Mouse (Mus musculus) NIH3T3 (cell line): ENCODE measurements around the gene Wdr78.

Source experiments
- DNase-seq: peaks from one replicate; pipeline ENCODE4 v3.0.0-alpha.2; 2012; ENCODE audit warnings: low read depth

The Wdr78 gene

GRCm38 (mm10) chr4:103114184-103115111 is at the start of gene Wdr78, which contains the start of gene Mier1:
Gene Wdr78, minus strand, starts transcription at chr4:103114555.
Gene Mier1, plus strand, starts transcription at chr4:103114390.
- DNase-seq = peak; percentile 99

- no peak for DNase-seq
Measured at GRCm38 (mm10) chr4:103158781-103159180, 44.4 kb upstream of the Wdr78 start.

GRCm38 (mm10) chr4:103151946-103152345 is 37.6 kb upstream of the Wdr78 start:
- DNase-seq = no peak

GRCm38 (mm10) chr4:103146339-103146738 is 32.0 kb upstream of the Wdr78 start:
- peak; percentile 90 for DNase-seq

GRCm38 (mm10) chr4:103136946-103137345 is 22.6 kb upstream of the Wdr78 start:
- no peak for DNase-seq

DNA sequence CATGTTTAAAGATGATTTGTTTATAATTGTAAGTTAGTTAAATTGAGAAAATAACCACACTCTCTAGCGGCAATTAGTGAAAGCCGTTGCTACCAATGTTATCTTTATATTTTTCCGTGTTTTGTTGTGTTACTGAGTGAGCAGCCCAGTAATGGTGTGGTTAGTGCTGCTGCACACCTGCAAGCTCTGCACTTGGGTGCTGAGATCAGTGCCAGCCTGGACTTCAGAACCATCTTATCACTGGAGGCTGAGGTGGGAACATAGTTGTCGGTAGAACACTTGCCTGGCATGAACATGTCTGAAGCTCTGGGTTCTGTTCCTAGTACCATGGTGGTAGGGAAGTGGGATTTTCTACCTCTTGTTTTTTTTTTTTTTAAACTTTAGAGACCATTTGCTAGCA is 12.2 kb upstream of the Wdr78 start:
- DNase-seq = no peak

DNA sequence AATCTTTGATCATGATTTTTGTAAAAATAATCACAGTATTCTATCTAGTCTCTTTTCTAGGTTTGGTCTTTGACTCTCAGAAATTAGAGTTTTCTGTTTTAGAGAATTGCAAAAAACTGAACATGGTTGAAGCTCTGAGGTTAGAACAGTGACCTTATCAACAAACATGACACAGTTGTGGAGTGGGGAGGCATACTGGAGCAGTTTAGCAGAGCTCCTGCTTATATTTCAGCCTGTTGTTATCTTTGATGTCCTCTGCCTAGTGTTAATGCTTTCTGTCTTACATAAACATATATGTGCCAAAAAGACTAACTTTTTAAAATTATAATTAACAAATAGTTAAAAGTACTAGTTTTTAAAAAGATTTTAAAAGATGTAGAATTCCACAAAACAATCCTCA is 9.3 kb upstream of the Wdr78 start:
- DNase-seq = no peak

DNA sequence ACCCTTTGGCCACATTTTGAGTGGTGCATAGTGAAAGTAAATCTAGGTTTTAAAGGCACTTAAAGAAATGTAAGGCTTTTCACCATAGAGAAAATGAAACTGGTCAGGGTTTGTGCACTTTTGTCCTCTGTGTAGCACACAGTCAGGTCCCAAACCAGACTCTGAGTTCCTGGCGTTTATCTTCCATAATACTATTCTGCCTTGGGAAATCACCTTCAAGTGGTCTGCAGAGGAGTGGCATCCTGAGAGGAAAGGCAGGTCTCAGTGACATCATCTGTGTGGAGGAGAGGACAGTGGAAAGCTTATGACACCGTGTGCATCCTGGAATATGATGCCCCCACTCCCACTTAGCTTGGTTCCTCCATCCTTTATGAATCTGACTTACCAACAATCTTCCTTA is 8.7 kb upstream of the Wdr78 start:
- no peak for DNase-seq

- no peak for DNase-seq
Measured at GRCm38 (mm10) chr4:103120874-103121389, 6.6 kb upstream of the Wdr78 start.

DNA sequence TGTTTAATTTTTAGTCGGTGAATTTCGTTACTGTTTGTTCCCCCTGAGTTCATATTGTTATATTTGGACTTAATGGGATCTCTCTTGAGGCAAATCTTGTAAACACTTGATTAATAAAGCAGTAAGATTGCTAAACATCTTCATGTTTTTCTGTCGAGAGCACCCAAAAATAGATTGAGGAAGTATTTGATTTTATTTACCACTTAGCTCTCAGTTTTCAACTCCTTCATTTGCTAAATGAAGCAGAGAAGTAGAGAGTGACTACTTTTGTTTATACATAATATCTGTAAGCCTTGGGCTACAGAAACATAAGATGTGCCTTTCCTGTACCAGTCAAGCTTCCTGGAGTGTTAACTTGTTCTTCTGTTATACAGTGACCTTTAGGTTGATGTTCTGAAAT is 6.0 kb upstream of the Wdr78 start:
- no peak for DNase-seq

DNA sequence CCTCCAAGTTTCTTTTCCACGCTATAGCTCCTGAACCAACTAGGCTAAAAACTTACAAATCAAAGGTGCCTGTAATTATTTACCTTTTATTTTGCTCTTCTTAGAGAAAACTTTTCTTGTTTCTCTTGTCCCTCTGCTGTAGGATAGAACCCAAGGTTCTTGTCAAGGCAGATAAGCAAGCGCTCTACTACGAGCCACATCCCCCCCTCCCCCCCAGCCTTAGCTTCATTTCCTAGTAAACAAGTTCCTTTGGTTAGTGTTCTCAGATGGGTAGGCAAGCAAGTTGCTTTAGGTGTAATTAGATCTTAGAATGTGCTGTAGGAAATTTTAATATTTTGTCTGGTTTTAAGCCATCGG is 5.7 kb upstream of the Wdr78 start:
- peak; percentile 66 for DNase-seq

GRCm38 (mm10) chr4:103119229-103120027 is 5.1 kb upstream of the Wdr78 start:
- DNase-seq = peak; percentile 94

DNA sequence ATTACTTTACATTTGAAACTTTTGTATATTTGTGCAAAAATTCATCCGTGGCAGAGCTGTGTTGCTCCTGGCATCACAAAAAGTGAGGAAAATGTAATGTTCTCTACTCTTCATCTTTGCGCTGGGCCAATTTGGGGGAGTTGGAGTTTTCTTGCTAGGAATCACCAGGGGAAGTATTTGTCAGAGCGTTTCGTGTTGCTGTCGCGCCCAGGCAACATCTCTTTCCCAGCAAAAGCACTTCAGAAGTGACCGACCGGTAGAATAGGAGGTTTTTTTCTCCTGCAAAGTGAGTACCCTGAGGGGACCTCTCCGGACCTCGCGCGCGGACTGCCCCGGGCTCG is 4.5 kb upstream of the Wdr78 start:
- DNase-seq = no peak

- peak; percentile 22 for DNase-seq
Measured at GRCm38 (mm10) chr4:103113402-103113801, 953 bp downstream of the Wdr78 start.

- DNase-seq = peak; percentile 17
Measured at GRCm38 (mm10) chr4:103112651-103113050, 1.7 kb downstream of the Wdr78 start.

- no peak for DNase-seq
Measured at GRCm38 (mm10) chr4:103098532-103098931, 15.8 kb downstream of the Wdr78 start.

DNA sequence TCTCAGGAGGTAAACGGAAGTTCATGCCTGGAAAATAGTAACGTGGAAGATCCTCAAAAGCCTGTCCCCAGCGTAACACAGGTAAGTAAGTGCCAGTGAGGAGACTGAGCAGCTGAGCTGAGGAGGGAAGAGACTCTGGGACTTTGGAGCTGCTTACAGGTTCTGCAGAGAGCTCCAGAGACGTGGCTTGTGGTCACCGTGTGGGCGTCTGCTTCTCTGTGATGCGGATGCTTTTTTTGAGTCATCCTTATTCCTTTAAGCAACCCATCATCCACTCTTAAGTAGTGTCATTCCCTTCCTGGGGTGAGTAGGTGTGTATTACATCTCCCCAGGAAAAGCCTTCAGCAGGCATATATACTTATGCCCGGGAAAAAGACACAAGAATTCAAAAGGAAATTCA is 18.4 kb downstream of the Wdr78 start:
- DNase-seq = no peak

DNA sequence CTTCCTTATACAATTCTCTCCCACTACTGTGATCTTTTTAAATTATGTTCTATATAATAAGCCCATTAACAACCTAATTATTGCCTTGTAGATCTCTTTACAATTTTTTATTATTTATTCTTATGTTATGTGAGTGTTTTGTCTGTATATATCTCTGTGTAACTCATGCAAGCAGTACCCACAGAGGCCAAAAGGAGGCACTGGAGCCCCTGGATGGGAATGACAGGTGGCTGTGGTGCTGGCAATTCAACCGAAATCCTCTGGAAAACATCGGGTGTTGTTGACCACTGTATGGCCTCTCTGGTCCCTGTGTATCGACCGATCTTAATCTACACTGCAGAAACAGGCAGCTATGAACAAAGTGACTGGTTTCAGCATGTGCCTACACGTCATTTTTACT is 29.1 kb downstream of the Wdr78 start:
- no peak for DNase-seq

DNA sequence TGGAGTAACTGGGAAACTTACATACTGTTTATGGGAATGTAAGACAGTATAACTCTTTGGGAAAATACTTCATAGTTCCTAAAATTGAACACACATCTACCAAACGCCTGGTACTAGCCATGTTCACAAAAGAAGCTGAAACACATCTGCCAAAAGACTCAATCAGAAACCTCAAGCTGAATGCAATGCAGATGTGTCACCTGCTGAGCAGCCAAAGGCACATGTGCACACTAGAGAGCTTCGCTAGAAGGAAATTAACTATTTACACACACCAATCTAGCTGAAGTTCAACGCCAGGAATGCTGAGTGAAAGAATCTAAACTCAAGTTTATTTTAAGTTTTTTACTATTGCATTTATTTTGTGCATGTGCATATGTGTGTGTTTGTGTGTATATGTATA is 43.7 kb downstream of the Wdr78 start:
- DNase-seq = peak; percentile 65

DNA sequence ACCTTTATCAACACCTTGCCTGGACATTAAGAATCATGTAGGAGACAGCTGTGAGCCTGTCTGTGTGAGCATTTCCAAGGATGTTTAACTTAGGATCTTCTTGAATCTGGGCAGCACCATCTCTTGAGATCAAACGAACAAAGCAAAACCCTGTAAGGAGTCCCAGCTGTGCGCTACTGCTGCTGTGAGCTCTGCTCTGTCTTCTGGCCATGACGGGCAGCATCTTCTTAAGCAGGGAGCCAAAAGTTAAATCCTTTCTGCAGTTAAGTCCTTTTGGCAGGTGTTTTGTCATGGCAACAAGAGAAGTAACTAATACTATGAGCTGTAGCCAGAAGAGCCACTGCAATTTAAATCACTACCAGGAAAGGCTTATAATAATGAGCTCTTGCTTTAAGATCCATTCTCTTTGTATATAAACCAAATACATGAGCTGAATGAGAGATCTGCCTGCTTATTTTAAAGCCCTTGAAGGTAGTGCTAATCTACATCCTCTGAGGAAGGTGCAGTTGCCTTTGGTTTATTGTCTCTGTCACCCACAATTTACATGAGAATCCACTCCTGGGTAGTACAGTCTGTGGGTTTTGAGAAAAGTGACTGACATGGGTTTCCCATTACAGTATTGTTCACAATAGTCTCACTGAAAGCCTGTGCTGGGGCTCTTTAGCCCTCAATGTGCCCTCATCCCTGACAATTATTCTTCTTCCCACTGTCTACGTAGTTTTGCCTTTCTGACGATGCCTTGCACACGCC is 46.3 kb downstream of the Wdr78 start:
- DNase-seq = no peak

DNA sequence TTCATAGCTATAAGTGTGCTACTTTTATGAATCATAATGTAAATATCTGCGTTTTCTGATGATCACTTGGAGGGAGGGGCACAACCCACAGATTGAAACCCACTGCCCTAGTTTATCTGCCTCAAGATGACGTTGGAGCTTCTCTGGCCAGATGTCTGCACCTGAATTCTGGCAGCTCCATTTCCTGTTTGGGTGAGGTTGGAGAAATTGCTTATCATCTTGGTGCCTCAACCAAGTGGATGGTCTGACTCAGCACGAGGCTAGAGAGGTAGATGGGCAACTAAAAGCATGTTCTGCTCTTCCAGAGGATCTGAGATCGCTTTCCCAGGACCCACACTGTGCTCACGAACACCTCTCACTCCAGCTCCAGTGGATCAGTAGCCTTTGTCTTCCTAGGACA is 49.4 kb downstream of the Wdr78 start:
- DNase-seq = no peak

GRCm38 (mm10) chr4:103064421-103064820 is 49.9 kb downstream of the Wdr78 start:
- no peak for DNase-seq
